Mouse (Mus musculus) midbrain, embryonic 13.5 days (tissue): ENCODE measurements around the gene Cutal. TPM values are rescaled to one million over a fixed set of nuclear protein-coding genes. Genes with fewer than 3 reads are reported as not detected.

Experiments used
- ATAC-seq: fragments of 200-750 bp; cut with Nextera tagmentation; 2 replicates; pipeline ENCODE4 v1.8.0; 2017; ENCODE audit warnings: mild to moderate bottlenecking, moderate TSS enrichment, moderate library complexity
- H3K27ac ChIP-seq: fragments of 300-500 bp; sonication (generic); 2 replicates; pipeline ENCODE4 v1.5.1; 2015; ENCODE audit warnings: inconsistent platforms, mild to moderate bottlenecking, moderate library complexity
- H3K27me3 ChIP-seq: fragments of 300-500 bp; sonication (generic); 2 replicates; pipeline ENCODE4 v1.6.1; 2015; ENCODE audit warnings: mild to moderate bottlenecking, inconsistent platforms
- H3K36me3 ChIP-seq: fragments of 300-500 bp; sonication (generic); 2 replicates; pipeline ENCODE4 v1.6.1; 2015; ENCODE audit warnings: mild to moderate bottlenecking, inconsistent platforms
- H3K4me1 ChIP-seq: fragments of 300-500 bp; sonication (generic); replicated peaks from 2 replicates; pipeline ENCODE4 v1.6.1; 2015; ENCODE audit warnings: inconsistent platforms
- H3K4me2 ChIP-seq: fragments of 300-500 bp; sonication (generic); replicated peaks from 2 replicates; pipeline ENCODE4 v1.6.1; 2015; ENCODE audit warnings: moderate library complexity, mild to moderate bottlenecking, inconsistent platforms
- H3K4me3 ChIP-seq: fragments of 300-500 bp; sonication (generic); replicated peaks from 2 replicates; pipeline ENCODE4 v1.5.1; 2015; ENCODE audit warnings: mild to moderate bottlenecking, inconsistent platforms
- H3K9ac ChIP-seq: fragments of 300-500 bp; sonication (generic); replicated peaks from 2 replicates; pipeline ENCODE4 v1.6.1; 2015; ENCODE audit warnings: mild to moderate bottlenecking, inconsistent platforms
- H3K9me3 ChIP-seq: fragments of 300-500 bp; sonication (generic); 2 replicates; pipeline ENCODE4 v1.6.1; 2016; ENCODE audit warnings: mild to moderate bottlenecking, inconsistent platforms
- WGBS: fragments of 180-500 bp; shearing (Covaris S2); methylation state at CpG from one replicate; pipeline ENCODE4 v1.1.7; 2015; 5-methylcytosine and 5-hydroxymethylcytosine counted together
- polyA plus RNA-seq: library from polyadenylated mRNA; unstranded; fragments of >200 nt; fragmentation: Nextera tagmentation; extraction: Ambion mirVana; gene quantifications from 2 replicates; pipeline ENCODE4 v1.2.1, GENCODE M21; 2015

Cutal gene
- polyA plus RNA-seq, 1 experiment from 2014 or later = 0.39 TPM

DNA sequence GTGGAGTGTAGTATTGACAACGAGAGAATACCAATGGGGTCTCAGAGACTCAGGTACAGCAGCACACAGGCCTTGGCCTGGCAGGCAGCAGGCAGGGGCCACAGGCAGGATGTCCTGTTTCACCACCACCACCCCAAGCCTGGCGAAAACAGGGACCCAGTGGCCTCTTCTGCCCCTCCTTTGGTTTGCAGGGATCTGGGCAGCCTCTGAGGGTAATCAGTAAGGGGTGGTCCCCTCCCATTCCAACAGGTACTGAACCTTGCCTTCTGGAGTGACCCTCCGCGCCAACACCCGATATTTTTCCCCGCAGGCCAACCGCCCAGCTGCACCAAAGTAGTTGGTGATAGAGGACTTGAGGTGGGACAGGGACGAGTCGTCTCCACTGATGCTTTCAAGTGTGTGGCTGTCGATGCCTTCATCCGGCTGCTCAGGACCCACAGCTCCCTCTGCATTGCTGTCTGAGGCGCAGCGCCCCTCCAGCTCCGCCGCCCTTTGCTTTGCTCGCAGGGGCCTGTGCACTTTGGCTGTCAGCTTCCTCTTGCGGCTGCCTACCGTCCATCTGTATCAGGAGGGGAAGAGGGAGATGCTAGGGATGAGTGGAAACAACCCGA is 21.4 kb downstream of the Cutal start:
- no peak overlapping the region for H3K4me2 ChIP-seq
- ATAC-seq = no peak
- H3K36me3 ChIP-seq = no peaks in the 10 kb centered on the region
- H3K9me3 ChIP-seq = no peaks in the 10 kb centered on the region
- H3K4me3 ChIP-seq = no peak overlapping the region
- WGBS = 82% methylated on average over 19 of the region's 19 CpGs
- no peak overlapping the region for H3K27ac ChIP-seq
- no peak overlapping the region for H3K9ac ChIP-seq
- no peaks in the 10 kb centered on the region for H3K4me1 ChIP-seq
- no peaks in the 10 kb centered on the region for H3K27me3 ChIP-seq

GRCm38 (mm10) chr2:34896821-34897460 is 22.7 kb downstream of the Cutal start:
- WGBS = 87% methylated on average over 17 of the region's 17 CpGs
- no peak overlapping the region for H3K9ac ChIP-seq
- no peaks in the 10 kb centered on the region for H3K36me3 ChIP-seq
- H3K9me3 ChIP-seq = no peaks in the 10 kb centered on the region
- ATAC-seq = no peak
- H3K4me2 ChIP-seq = no peak overlapping the region
- H3K27me3 ChIP-seq = no peaks in the 10 kb centered on the region
- H3K27ac ChIP-seq = no peak overlapping the region
- no peak overlapping the region for H3K4me3 ChIP-seq
- no peaks in the 10 kb centered on the region for H3K4me1 ChIP-seq

- no peak overlapping the region for H3K27ac ChIP-seq
- H3K4me1 ChIP-seq = no peaks in the 10 kb centered on the region
- H3K27me3 ChIP-seq = no peaks in the 10 kb centered on the region
- H3K9me3 ChIP-seq = no peaks in the 10 kb centered on the region
- no peaks in the 10 kb centered on the region for H3K36me3 ChIP-seq
- WGBS = 20% methylated on average over 10 of the region's 10 CpGs
- ATAC-seq = no peak
- H3K4me3 ChIP-seq = no peak overlapping the region
- H3K4me2 ChIP-seq = no peak overlapping the region
- H3K9ac ChIP-seq = no peak overlapping the region
Observed at GRCm38 (mm10) chr2:34897820-34898219, 23.6 kb downstream of the Cutal start.

DNA sequence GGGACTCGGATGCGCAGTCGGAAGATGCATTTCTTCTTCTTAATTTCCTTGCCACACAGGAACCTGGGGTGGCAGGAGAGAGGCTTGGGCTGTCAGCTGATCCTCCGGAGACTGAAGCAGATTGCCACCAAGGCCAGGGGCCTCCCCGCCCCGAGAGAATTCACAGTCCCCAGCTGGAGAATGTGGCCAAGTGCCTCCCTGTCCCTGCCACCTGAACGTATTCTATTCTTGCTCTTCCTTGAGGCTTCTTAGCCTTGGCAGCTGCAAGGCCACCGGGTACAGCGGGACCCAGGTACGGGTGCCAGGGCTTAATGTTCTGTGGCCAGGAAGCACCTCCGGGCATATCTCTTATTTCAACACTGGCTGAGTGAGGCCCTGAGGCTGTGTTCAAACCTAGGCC is 25.5 kb downstream of the Cutal start:
- Histone ChIP-seq H3K27ac (no peak overlapping the region), H3K4me2 (no peak overlapping the region), H3K9ac (no peak overlapping the region), H3K27me3 (no peaks in the 10 kb centered on the region), H3K36me3 (no peaks in the 10 kb centered on the region), H3K4me3 (no peak overlapping the region), H3K9me3 (no peaks in the 10 kb centered on the region), H3K4me1 (peaks cover 11% of the 10 kb centered on the region)
- WGBS = 86% methylated on average over 11 of the region's 11 CpGs
- ATAC-seq = no peak

- Histone ChIP-seq H3K4me3 (no peak overlapping the region), H3K27ac (no peak overlapping the region), H3K9me3 (no peaks in the 10 kb centered on the region), H3K36me3 (no peaks in the 10 kb centered on the region), H3K4me2 (no peak overlapping the region), H3K9ac (no peak overlapping the region), H3K4me1 (peaks cover 13% of the 10 kb centered on the region), H3K27me3 (no peaks in the 10 kb centered on the region)
- 86% methylated on average over 1 of the region's 1 CpGs for WGBS
- no peak for ATAC-seq
Observed at GRCm38 (mm10) chr2:34900412-34900811, 26.2 kb downstream of the Cutal start.

DNA sequence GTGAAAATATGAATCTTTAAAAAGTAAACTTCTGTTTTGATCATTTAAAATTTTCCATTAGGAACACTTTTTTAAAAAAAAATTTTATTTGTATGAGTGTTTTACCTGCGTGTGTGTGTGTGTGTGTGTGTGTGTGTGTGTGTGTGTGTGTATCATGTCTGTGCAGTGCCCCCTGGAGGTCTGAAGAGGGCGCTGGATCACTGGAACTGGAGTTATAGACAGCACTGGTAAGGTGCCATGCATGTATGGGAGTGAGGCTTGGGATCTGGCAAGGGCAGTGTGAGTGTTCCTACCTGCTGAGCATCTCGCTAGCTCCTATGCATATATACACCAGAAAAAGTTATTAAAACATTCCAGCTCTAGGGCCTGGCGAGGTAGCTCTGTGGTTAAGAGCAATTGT is 27.5 kb downstream of the Cutal start:
- no peaks in the 10 kb centered on the region for H3K9me3 ChIP-seq
- H3K9ac ChIP-seq = no peak overlapping the region
- no peaks in the 10 kb centered on the region for H3K36me3 ChIP-seq
- H3K4me2 ChIP-seq = no peak overlapping the region
- H3K27ac ChIP-seq = no peak overlapping the region
- no peak overlapping the region for H3K4me3 ChIP-seq
- no peak for ATAC-seq
- peaks cover 14% of the 10 kb centered on the region for H3K4me1 ChIP-seq
- H3K27me3 ChIP-seq = 0 out of 2 replicates have a peak, but pooled peaks cover 3% of the 10 kb centered on the region
- 73% methylated on average over 4 of the region's 4 CpGs for WGBS

GRCm38 (mm10) chr2:34902731-34903130 is 28.5 kb downstream of the Cutal start:
- Histone ChIP-seq H3K9ac (no peak overlapping the region), H3K9me3 (no peaks in the 10 kb centered on the region), H3K27me3 (0 out of 2 replicates have a peak, but pooled peaks cover 3% of the 10 kb centered on the region), H3K36me3 (no peaks in the 10 kb centered on the region), H3K4me1 (peaks cover 14% of the 10 kb centered on the region), H3K27ac (no peak overlapping the region), H3K4me2 (no peak overlapping the region), H3K4me3 (no peak overlapping the region)
- WGBS = 89% methylated on average over 6 of the region's 6 CpGs
- ATAC-seq = no peak

- no peak overlapping the region for H3K9ac ChIP-seq
- 0 out of 2 replicates have a peak, but pooled peaks cover 3% of the 10 kb centered on the region for H3K27me3 ChIP-seq
- WGBS = 89% methylated on average over 7 of the region's 7 CpGs
- H3K4me3 ChIP-seq = no peak overlapping the region
- no peak for ATAC-seq
- no peaks in the 10 kb centered on the region for H3K9me3 ChIP-seq
- H3K4me1 ChIP-seq = peaks cover 14% of the 10 kb centered on the region
- no peaks in the 10 kb centered on the region for H3K36me3 ChIP-seq
- H3K27ac ChIP-seq = no peak overlapping the region
- H3K4me2 ChIP-seq = no peak overlapping the region
Observed at GRCm38 (mm10) chr2:34903191-34903590, 29.0 kb downstream of the Cutal start.

GRCm38 (mm10) chr2:34903652-34904405 is 29.6 kb downstream of the Cutal start:
- peaks cover 14% of the 10 kb centered on the region for H3K4me1 ChIP-seq
- ATAC-seq = no peak
- no peak overlapping the region for H3K4me3 ChIP-seq
- H3K9ac ChIP-seq = peak overlapping the region; percentile 58; the same call in 1 of the 2 replicates
- H3K36me3 ChIP-seq = no peaks in the 10 kb centered on the region
- H3K27ac ChIP-seq = no peak overlapping the region
- H3K27me3 ChIP-seq = 0 out of 2 replicates have a peak, but pooled peaks cover 3% of the 10 kb centered on the region
- 84% methylated on average over 4 of the region's 4 CpGs for WGBS
- H3K4me2 ChIP-seq = peak overlapping the region; percentile 62
- H3K9me3 ChIP-seq = no peaks in the 10 kb centered on the region

- Histone ChIP-seq H3K27me3 (0 out of 2 replicates have a peak, but pooled peaks cover 3% of the 10 kb centered on the region), H3K9me3 (no peaks in the 10 kb centered on the region), H3K9ac (peak overlapping the region; percentile 58), H3K4me1 (peaks cover 14% of the 10 kb centered on the region), H3K27ac (peak overlapping the region; percentile 72), H3K36me3 (no peaks in the 10 kb centered on the region), H3K4me2 (peak overlapping the region; percentile 62), H3K4me3 (peak overlapping the region; percentile 38)
- WGBS = under 1% methylated on average over 34 of the region's 34 CpGs
- peak; percentile 98 for ATAC-seq
Observed at GRCm38 (mm10) chr2:34904849-34905542, 30.8 kb downstream of the Cutal start.

GRCm38 (mm10) chr2:34906426-34906825 is 32.2 kb downstream of the Cutal start:
- WGBS = 74% methylated on average over 6 of the region's 6 CpGs
- Histone ChIP-seq H3K4me3 (no peak overlapping the region), H3K36me3 (no peaks in the 10 kb centered on the region), H3K9ac (no peak overlapping the region), H3K4me1 (peaks cover 14% of the 10 kb centered on the region), H3K4me2 (no peak overlapping the region), H3K9me3 (no peaks in the 10 kb centered on the region), H3K27ac (no peak overlapping the region), H3K27me3 (peaks cover 6% of the 10 kb centered on the region)
- ATAC-seq = no peak
